Mouse (Mus musculus) olfactory bulb, adult 2 months (tissue): ENCODE data around the gene Cyp4f15.

Experiments used
- CTCF ChIP-seq: fragments of 200-500 bp; IDR thresholded peaks from 2 replicates; pipeline ENCODE4 v1.5.1; 2012; ENCODE audit warnings: low read depth, mild to moderate bottlenecking, low read length, moderate library complexity; ENCODE audit not compliant: insufficient read depth
- POLR2A ChIP-seq: fragments of 200-500 bp; IDR thresholded peaks from 2 replicates; pipeline ENCODE4 v1.6.1; 2012; ENCODE audit warnings: mild to moderate bottlenecking, low read depth, low read length, moderate library complexity; ENCODE audit not compliant: insufficient read depth

GRCm38 (mm10) chr17:32676040-32676635, 9.3 kb upstream of the Cyp4f15 start:
- TF ChIP-seq CTCF (no peak), POLR2A (no peak)
